Mouse (Mus musculus) ES-E14 (cell line): ENCODE data around the gene Vapb. TPM values are rescaled to one million over a fixed set of nuclear protein-coding genes. Genes with fewer than 3 reads are reported as not detected.

Experiments used
- DNase-seq: peaks from one replicate; pipeline ENCODE4 v3.0.0-alpha.2; 2013; ENCODE audit warnings: low read depth, low spot score
- H3K27ac ChIP-seq: 2 replicates; pipeline ENCODE4 v1.5.1; 2012; ENCODE audit warnings: low read depth, mild to moderate bottlenecking, low read length, moderate library complexity, mixed read lengths; ENCODE audit not compliant: poor library complexity, insufficient read depth, severe bottlenecking
- H3K36me3 ChIP-seq: 2 replicates; pipeline ENCODE4 v1.6.1; 2012; ENCODE audit warnings: mild to moderate bottlenecking, low read length, moderate library complexity, mixed read lengths; ENCODE audit not compliant: control insufficient read depth, poor library complexity, insufficient read depth, severe bottlenecking
- H3K4me1 ChIP-seq, 2 experiments: fragments of 150-350 bp in 1 of 2; sonication (generic) in 1 of 2; 2 replicates each; pipeline ENCODE4 v1.6.1; 2012; ENCODE audit warnings: low read length in 2 of 2, mild to moderate bottlenecking in 1 of 2, mixed read lengths in 1 of 2; ENCODE audit not compliant: control insufficient read depth in 2 of 2, insufficient read depth in 2 of 2, poor library complexity in 1 of 2
- H3K4me3 ChIP-seq, 2 experiments: fragments of 150-350 bp in 1 of 2; sonication (generic) in 1 of 2; 2 replicates each; pipeline ENCODE4 v1.5.1; 2012; ENCODE audit warnings: low read length in 2 of 2, low read depth in 1 of 2, mild to moderate bottlenecking in 1 of 2, mixed read lengths in 1 of 2; ENCODE audit not compliant: insufficient read depth in 1 of 2, poor library complexity in 1 of 2, severe bottlenecking in 1 of 2
- H3K9ac ChIP-seq: 2 replicates; pipeline ENCODE4 v1.6.1; 2012; ENCODE audit warnings: low read depth, mild to moderate bottlenecking, low read length, mixed read lengths; ENCODE audit not compliant: poor library complexity, insufficient read depth, severe bottlenecking
- H3K9me3 ChIP-seq: fragments of 150-350 bp; sonication (generic); 2 replicates; pipeline ENCODE4 v1.6.1; 2012; ENCODE audit warnings: low read depth, mild to moderate bottlenecking, low read length; ENCODE audit not compliant: control insufficient read depth, insufficient read depth
- CHD2 ChIP-seq: IDR thresholded peaks from 2 replicates; pipeline ENCODE4 v1.6.1; 2014; ENCODE audit warnings: mild to moderate bottlenecking, low read depth, low read length, inconsistent platforms
- HCFC1 ChIP-seq: IDR thresholded peaks from 2 replicates; pipeline ENCODE4 v1.6.1; 2012; ENCODE audit warnings: low read length, inconsistent platforms, borderline replicate concordance; ENCODE audit not compliant: insufficient read depth
- MAFK ChIP-seq: IDR thresholded peaks from 2 replicates; pipeline ENCODE4 v1.6.1; 2014; ENCODE audit warnings: mild to moderate bottlenecking, low read depth, low read length, inconsistent platforms; ENCODE audit not compliant: insufficient read depth
- ZC3H11A ChIP-seq: IDR thresholded peaks from 2 replicates; pipeline ENCODE4 v1.6.1; 2012; ENCODE audit warnings: low read depth, mild to moderate bottlenecking, inconsistent platforms, low read length, borderline replicate concordance
- ZNF384 ChIP-seq: IDR thresholded peaks from 2 replicates; pipeline ENCODE4 v1.6.1; 2012; ENCODE audit warnings: low read depth, low read length, inconsistent platforms
- in situ Hi-C, 2 experiments: fragments of 600-800 bp; cut with MboI; formaldehyde crosslinking; loops; one replicate each; pipeline ENCODE4 v1.15.1; 2025; ENCODE audit warnings: low sequenced_read_pairs in 2 of 2, inconsistent platforms in 1 of 2; ENCODE audit not compliant: unreplicated experiment in 2 of 2
- total RNA-seq: library from RNA; depleted of rRNA; stranded (reverse); fragments of 300-350 nt; gene quantifications from 2 replicates; pipeline ENCODE4 v1.2.3, GENCODE M21; 2012

Vapb gene
- total RNA-seq, 1 experiment = 26.5 TPM

GRCm38 (mm10) chr2:173757624-173758155 lies 20.4 kb downstream of the Vapb start:
- no peak overlapping the region for H3K4me3 ChIP-seq
- H3K36me3 ChIP-seq = no peaks in the 10 kb centered on the region
- DNase-seq = no peak
- H3K4me1 ChIP-seq = peaks cover 7 to 14% of the 10 kb centered on the region in 2 experiments
- in situ Hi-C loops = no loop called here
- no peaks in the 10 kb centered on the region for H3K9me3 ChIP-seq
- H3K27ac ChIP-seq = peak overlapping the region; percentile 37; the same call in 1 of the 2 replicates
- no peak for TF ChIP-seq HCFC1
- TF ChIP-seq ZC3H11A = no peak
- peak; percentile 59; the same call in 1 of the 2 replicates for TF ChIP-seq CHD2
- TF ChIP-seq ZNF384 = no peak
- no peak overlapping the region for H3K9ac ChIP-seq

- DNase-seq = no peak
- in situ Hi-C loops = no loop called here
- peaks cover 5% of the 10 kb centered on the region; the same call in 1 of the 2 replicates for H3K36me3 ChIP-seq
- TF ChIP-seq HCFC1 (no peak), CHD2 (no peak), MAFK (no peak), ZNF384 (no peak), ZC3H11A (no peak)
- no peak overlapping the region for H3K27ac ChIP-seq
- H3K4me1 ChIP-seq = peaks cover 7 to 17% of the 10 kb centered on the region in 2 experiments
- no peak overlapping the region for H3K4me3 ChIP-seq
- H3K9ac ChIP-seq = no peak overlapping the region
- H3K9me3 ChIP-seq = no peaks in the 10 kb centered on the region
These were observed 23.3 kb downstream of the Vapb start for GRCm38 (mm10) chr2:173760607-173761006.

DNA sequence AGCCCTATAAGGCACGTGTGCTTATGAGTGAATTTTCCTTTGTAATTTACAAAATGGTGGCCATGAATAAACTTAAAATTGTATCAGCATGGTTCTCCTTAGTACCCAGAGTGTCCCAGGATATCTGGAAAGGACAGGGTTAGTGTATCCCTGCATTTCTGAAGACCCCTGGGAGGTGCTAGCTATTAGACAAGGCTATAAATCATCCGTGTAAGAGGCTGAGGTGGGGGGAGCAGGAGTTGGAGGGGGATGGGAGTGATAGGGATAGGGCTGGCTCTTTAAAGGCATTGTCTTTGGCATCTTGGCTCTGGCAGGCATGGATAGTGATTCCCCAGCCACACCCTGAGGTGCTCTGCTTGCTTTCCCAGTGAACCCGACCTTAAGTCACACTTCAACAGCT lies 27.3 kb downstream of the Vapb start:
- no peak overlapping the region for H3K27ac ChIP-seq
- in situ Hi-C loops = no loop called here
- no peak for DNase-seq

GRCm38 (mm10) chr2:173767959-173768595 lies 30.8 kb downstream of the Vapb start:
- H3K36me3 ChIP-seq = peaks cover 7% of the 10 kb centered on the region; the same call in 1 of the 2 replicates
- TF ChIP-seq HCFC1 (no peak), CHD2 (no peak), ZC3H11A (no peak), MAFK (no peak), ZNF384 (no peak)
- H3K4me3 ChIP-seq = no peak overlapping the region
- H3K27ac ChIP-seq = no peak overlapping the region
- in situ Hi-C loops = no loop called here
- no peak for DNase-seq
- peaks cover 0 to 15% of the 10 kb centered on the region in 2 experiments; a peak in 1 of 4 replicates for H3K4me1 ChIP-seq
- H3K9me3 ChIP-seq = no peaks in the 10 kb centered on the region
- H3K9ac ChIP-seq = no peak overlapping the region

More for the DNA sequence above, 27.3 kb downstream of the Vapb start:
- TF ChIP-seq MAFK (no peak), CHD2 (no peak), ZNF384 (no peak), ZC3H11A (no peak)
- Histone ChIP-seq H3K9me3 (no peaks in the 10 kb centered on the region), H3K4me3 (no peak overlapping the region), H3K9ac (no peak overlapping the region), H3K36me3 (peaks cover 5% of the 10 kb centered on the region; the same call in 1 of the 2 replicates), H3K4me1 (peaks cover 0 to 3% of the 10 kb centered on the region in 2 experiments; a peak in 1 of 4 replicates)
